Mouse (Mus musculus) megakaryocyte, embryonic 14.5 days (primary cell): ENCODE data around the gene Fam149a.

Experiments used
- FLI1 ChIP-seq: IDR thresholded peaks from 2 replicates; pipeline ENCODE4 v1.6.1; 2012; ENCODE audit warnings: low read length, inconsistent platforms, mixed read lengths
- GATA1 ChIP-seq: IDR thresholded peaks from 3 replicates; pipeline ENCODE4 v1.6.1; 2012; ENCODE audit warnings: mixed read lengths, low read length, inconsistent platforms, borderline replicate concordance

DNA sequence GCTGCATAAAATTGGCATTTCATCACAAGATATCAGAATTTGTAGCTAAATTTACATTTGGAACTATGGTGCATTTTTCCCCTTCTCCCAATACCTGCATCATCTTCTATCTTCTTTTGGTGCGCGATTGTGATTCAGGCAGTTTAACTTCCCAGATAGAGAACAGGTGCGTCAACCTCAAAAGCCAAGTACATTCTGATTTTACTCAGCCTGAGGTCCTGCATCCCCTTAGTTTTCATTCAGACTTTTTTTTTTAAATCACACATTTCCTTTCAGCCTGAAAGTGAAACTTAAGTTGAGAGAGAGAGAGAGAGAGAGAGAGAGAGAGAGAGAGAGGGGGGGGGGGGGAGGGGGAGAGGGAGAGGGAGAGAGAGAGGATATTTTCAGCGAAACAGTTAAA, 27.6 kb upstream of the Fam149a start:
- TF ChIP-seq GATA1 (no peak), FLI1 (no peak)
